Mouse (Mus musculus): Measurements from ENCODE around the gene Cp.
"Not testable (repeated sequence)": the region's sequence is repeated elsewhere in the genome, so short reads cannot be mapped to it uniquely, and the experiment has no call there.

The Cp gene

DNA sequence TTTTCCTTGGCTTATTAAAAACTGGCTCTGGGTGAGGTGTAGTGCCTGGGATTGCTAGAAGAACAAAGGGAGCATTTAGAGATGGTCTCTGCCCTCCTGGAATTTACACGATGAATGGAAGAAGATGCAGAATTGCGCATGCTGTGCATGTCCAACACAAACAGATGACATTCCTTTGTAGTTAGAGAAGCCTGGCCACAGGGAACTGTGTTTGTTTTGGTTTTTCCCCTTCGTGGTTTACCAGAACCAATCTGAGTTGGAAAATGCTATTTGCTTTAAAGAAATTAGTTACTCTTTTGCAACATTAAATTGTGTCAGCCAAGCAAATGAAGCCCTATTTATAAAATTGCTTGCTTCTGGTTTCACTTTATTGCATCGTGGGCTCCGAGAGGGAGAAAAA lies at the start of gene Cp:
Gene Cp (plus strand): TSS at position 170 of the 400 bp plus-strand sequence.
- no peak for DNase-seq

DNA sequence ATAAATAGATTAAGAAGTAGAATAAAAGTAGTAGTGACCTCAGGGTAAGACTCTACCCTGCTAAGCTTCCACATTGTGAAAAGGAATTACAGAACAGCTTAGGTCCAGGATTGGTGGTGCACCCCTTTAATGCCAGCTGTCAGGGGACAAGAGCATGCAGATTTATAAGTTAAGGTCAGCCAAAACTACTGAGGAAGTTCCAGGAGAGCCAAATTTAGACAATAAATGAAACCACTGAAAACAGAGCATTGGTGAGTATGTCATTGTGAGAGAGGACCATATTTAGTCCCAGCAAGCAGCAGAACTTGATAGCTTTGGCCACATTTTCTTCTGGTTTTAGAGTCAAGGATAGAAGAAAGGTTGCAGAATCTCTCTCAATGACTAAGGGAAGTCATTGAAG lies 8.3 kb upstream of the Cp start:
- DNase-seq = no peak

DNA sequence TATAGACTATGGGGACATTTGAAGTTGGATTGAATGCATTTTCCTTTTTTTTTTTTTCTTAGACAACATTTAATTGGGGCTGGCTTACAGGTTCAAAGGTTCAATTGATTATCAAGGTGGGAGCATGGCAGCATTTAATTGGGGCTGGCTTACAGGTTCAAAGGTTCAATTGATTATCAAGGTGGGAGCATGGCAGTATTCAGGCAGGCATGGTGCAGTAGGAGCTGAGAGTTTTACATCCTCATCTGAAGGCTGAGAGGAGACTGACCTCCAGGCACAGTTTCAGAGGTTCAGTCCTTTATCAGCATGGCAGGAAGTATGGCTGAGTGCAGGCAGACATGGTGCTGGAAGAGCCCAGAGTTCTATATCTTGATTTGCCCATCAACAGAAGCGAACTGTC lies 7.5 kb upstream of the Cp start:
- DNase-seq = not testable (repeated sequence)

DNA sequence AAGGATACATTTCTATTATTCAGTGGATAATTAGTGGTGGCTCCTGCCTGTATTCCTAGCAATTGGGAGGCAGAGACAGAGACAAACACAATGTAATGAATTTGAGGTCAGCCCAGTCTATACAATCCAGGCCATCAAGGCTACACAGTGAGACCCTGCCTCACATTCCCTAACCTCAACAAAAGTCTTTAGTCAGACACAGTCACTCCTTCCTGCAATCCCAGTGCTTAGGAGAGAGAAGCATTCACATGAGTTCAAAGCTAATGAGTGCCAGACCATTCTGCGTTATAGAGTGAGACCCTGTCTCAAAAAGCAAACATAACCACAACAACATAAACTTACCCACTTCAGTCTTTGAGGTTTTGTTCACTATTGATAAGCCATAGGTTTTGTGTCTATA lies 3.4 kb upstream of the Cp start:
- DNase-seq = no peak

DNA sequence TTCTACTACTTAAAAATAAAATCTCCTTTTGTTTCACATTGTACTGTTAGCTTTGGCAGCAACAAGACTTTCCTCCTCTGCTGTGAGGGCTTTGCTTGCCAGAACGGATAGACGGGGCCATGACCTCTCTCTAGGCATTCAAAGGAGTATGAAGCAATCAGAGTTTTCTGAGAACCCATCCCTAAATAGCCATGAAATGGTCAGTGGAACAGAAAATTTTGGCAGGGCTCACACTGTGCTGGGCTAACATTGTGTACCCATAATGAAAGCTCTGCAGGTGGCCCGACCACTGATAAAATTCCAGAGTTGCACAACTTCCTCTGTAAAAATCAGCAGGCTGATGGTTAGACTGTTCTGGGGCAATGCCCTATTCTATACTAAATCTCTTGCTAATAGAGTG lies 3.0 kb upstream of the Cp start:
- DNase-seq = no peak

DNA sequence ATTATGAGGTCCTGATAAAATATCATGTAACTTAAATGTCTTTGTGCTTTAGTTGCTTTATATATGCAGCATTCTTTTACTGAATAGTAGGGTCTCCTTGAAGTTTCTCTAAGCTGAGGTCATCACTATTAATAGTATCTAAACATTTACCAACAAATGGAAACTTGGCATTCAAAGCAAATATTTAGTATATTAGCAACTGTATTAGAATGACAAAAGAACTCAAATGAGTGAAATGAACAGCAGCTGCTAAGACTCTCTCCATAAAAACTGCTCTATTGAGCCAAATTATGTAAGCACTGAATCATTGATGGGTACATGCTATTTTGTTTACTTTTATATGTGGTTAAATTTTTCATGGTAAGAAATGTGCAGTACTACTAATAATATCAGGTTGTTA lies 1.2 kb downstream of the Cp start:
- DNase-seq = no peak

- DNase-seq = no peak
Observed at GRCm38 (mm10) chr3:19958983-19959382, 2.1 kb downstream of the Cp start.

DNA sequence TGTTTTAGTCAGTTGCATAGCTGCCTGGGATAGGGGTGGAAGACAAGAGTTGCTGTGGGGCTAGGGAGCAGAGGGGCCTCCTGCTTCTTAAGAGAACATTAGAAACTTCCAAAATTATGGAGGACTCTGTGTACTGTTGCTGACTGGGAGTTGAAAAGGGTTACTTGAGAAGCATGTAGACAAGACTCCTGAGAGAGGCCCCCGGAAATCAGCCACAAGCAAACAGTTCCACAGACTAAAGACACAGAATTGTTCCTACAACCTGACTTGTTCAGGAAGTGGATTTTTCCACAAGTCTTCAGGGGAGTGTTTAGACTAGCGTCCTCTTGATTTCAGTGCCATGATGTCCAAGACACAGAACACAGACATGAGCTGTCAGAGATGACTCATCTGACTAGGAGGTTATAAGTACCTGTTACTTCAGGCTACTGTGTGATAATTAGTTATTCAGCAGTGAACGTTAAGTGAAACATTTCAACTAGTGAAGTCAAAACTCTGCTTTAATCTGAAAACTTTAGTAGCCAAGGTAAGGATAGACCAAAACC lies 3.8 kb downstream of the Cp start:
- DNase-seq = no peak

GRCm38 (mm10) chr3:19961341-19961740 lies 4.5 kb downstream of the Cp start:
- no peak for DNase-seq

DNA sequence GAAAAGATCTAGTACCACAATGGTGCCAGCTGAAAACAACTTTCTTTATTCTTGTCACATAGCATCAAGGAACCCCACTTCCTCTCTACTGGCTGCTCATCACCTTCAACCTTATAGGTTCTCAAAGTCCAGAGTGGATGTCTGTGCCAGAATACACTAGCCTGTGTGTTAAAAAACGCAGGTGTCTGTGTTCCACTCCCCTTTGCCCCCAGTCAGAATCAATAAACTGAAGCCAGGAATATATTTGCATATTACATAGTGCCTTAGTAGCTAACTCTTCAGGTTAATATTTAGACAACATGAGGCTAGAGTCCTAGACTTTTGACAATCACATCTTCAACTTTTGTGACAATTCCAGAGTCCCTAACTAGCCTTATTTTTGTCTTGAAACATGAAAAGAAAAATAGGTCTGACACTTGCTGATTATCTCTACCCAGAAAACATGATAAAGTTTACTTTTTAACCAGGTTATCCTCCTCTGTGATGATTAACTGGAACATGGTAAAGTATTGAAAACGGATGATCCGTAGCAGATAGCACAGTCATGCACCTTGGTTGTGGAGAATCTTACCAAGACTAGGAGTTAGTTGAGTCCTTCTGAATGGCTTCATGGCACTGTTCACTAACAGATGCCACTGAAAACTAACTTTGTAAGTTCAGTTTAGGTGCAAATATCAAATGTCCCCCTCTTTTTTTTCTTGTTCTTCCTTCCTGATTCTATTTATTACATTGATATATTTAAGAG lies 6.1 kb downstream of the Cp start:
- no peak for DNase-seq

- no peak for DNase-seq
Observed at GRCm38 (mm10) chr3:19964625-19965188, 7.9 kb downstream of the Cp start.

DNA sequence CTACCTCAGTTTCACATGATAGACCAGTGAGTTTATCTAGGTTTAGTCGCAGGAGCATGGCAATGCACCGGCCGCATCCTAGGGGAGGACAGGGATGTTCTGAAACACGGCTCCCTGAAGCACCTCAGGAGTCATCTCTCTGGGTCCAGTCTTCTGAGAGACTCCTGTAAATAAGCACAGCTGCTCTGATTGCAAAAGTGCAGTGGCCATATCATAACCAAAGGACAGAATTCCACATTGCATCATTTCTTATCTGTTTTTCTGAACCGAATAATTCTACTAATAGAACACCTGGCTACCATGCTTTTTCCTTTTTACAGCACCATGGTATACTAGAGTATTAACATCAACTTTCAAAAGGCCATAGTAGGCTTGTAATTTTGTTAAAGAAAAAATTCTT lies 8.4 kb downstream of the Cp start:
- no peak for DNase-seq

- DNase-seq = no peak
Observed at GRCm38 (mm10) chr3:19966072-19966471, 9.2 kb downstream of the Cp start.

- DNase-seq = no peak
Observed at GRCm38 (mm10) chr3:19978474-19978873, 21.6 kb downstream of the Cp start.

DNA sequence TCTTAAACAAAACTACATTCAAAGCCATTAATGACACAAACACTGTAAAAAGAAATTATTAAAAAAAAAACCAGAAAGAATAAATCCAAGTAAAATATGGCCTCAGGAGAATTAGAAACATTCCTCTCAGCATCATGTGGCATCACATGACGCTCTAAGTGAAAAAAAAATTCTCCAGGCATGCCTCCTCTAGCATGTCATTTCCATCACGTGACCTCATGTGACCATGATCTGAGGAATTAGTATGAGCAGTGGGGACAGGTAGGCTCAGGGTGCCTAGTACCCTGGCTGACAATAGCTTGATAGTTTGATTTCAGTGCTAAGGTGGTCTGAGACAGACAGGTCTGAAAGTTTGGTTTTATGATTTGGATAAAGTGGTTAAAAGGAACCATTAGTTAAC lies 24.3 kb downstream of the Cp start:
- no peak for DNase-seq

GRCm38 (mm10) chr3:19982846-19983245 lies 26.0 kb downstream of the Cp start:
- no peak for DNase-seq

DNA sequence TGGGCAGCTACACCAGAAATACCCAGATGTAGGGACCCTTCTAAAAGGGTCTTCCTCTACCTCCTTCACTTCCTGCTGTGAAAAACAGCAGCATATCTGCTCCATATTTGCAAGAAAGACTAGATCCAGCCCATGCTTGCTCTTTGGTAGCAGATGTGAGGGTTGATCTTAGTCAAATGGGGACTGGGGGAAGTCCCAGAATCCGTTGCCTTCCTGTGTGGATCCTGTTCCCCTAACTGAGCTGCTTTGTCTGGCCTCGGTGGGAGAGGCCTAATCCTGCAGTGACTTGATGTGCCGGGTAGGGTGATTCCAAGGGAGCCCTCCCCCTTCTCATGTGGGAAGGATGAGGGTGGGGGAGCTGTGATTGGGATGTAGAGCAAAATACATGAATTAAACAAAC lies 29.3 kb downstream of the Cp start:
- no peak for DNase-seq

DNA sequence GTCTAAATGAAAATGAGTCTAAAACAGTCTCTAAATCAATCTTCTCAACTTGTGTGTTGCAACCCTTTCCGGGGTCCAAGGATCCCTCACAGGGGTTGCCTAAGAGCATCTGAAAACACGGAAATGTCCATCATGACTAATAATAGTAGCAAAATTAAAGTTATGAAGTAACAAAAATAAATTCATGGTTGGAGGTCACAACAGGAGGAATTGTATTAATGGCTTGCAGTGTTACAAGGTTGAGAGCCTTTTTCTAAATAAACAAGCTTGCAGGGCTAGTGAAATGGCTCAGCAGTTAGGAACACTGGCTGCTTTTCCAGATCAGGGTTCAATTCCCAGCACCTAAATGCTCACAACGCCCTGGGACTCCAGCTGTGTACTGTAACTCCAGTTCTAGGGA lies 33.2 kb downstream of the Cp start:
- no peak for DNase-seq

DNA sequence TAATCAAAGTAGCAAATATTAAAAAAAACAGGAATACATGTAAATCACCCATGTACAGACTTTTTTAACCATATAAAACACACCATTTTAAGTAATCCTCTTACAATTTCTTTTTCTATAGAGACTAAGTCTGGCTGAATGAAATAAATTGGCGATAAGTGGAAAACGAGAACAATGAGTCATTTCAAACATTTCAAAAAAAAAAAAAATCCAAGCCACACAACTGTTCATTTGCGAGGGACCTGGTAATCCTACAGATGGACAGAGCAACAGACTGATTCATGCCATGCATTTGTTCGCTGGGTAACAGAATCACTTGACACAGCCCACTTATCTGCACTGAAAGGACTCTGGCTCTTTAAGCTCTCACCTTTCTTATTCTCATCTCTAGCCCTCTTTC lies 35.5 kb downstream of the Cp start:
- no peak for DNase-seq

GRCm38 (mm10) chr3:19999551-19999950 lies 42.7 kb downstream of the Cp start:
- DNase-seq = no peak

- no peak for DNase-seq
Observed at GRCm38 (mm10) chr3:20000806-20001205, 44.0 kb downstream of the Cp start.

DNA sequence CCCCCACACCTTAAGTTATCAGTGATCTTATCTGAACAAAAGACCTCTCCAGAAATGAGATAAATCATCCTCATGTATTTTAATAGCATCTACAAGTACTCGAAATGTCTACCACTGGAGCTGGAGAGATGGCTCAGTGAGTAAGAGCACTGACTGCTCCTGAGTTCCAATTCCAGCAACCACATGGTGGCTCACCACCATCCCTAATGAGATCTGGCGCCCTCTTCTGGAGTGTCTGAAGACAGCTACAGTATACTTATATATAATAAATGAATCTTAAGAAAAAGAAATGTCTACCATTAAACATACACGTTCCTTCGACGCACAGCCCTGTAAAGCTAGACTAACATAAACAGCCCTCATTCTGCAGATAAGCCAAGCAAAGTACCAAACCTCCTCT lies 45.9 kb downstream of the Cp start:
- peak in 1 of 2 experiments; percentile 36 for DNase-seq

- DNase-seq = no peak
Observed at GRCm38 (mm10) chr3:20004422-20004821, 47.6 kb downstream of the Cp start.

GRCm38 (mm10) chr3:20005611-20006010 lies 48.8 kb downstream of the Cp start:
- no peak for DNase-seq

DNA sequence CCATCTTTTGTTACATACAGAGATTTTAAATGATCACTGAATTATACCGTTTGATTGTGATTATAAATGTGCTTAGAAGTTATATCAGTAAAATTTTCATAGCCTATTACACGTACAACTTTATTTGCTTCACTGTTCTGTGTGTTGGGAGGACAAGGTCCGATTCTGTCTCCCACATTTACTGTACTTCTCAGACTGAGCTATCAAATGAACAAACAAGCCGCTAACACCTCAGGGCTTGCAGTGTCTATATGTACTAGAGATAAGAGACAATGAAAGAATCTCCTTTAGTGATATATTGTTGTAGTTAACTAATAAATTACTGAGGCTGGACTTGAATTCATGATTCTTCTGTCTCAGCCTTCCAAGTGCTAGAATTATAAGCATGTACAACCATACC lies 50.4 kb downstream of the Cp start:
- no peak for DNase-seq

All from spleen, adult 18-20 months (tissue).